Mouse (Mus musculus) heart, postnatal 0 days (tissue): ENCODE results near the gene Slc25a12. TPM values are rescaled to one million over a fixed set of nuclear protein-coding genes. Genes with fewer than 3 reads are reported as not detected.

Experiments used
- ATAC-seq: fragments of 200-750 bp; cut with Nextera tagmentation; 2 replicates; pipeline ENCODE4 v1.8.0; 2017; ENCODE audit warnings: low read depth, moderate number of reproducible peaks, moderate library complexity; ENCODE audit not compliant: insufficient read depth
- DNase-seq: peaks from one replicate; pipeline ENCODE4 v3.0.0-alpha.2; 2016; ENCODE audit warnings: low spot score
- H3K27ac ChIP-seq: fragments of 300-500 bp; sonication (generic); 2 replicates; pipeline ENCODE4 v1.5.1; 2014; ENCODE audit warnings: low read depth, mild to moderate bottlenecking
- H3K27me3 ChIP-seq: fragments of 300-500 bp; sonication (generic); 2 replicates; pipeline ENCODE4 v1.6.1; 2014; ENCODE audit warnings: low read length, mixed read lengths; ENCODE audit not compliant: control insufficient read depth, insufficient read depth
- H3K36me3 ChIP-seq: fragments of 300-500 bp; sonication (generic); replicated peaks from 2 replicates; pipeline ENCODE4 v1.6.1; 2014; ENCODE audit warnings: low read length, mixed read lengths; ENCODE audit not compliant: control insufficient read depth, insufficient read depth
- H3K4me1 ChIP-seq: fragments of 300-500 bp; sonication (generic); 2 replicates; pipeline ENCODE4 v1.6.1; 2014; ENCODE audit warnings: antibody characterized with exemption; ENCODE audit not compliant: control insufficient read depth, insufficient read depth
- H3K4me2 ChIP-seq: fragments of 300-500 bp; sonication (generic); 2 replicates; pipeline ENCODE4 v1.6.1; 2014; ENCODE audit warnings: low read depth, mild to moderate bottlenecking, low read length, moderate library complexity
- H3K4me3 ChIP-seq: fragments of 300-500 bp; sonication (generic); 2 replicates; pipeline ENCODE4 v1.5.1; 2014; ENCODE audit warnings: low read depth, low read length
- H3K9ac ChIP-seq: fragments of 300-500 bp; sonication (generic); replicated peaks from 2 replicates; pipeline ENCODE4 v1.6.1; 2014; ENCODE audit warnings: low read depth, low read length, mixed read lengths
- H3K9me3 ChIP-seq: fragments of 300-500 bp; sonication (generic); replicated peaks from 2 replicates; pipeline ENCODE4 v1.6.1; 2016; ENCODE audit warnings: low read length; ENCODE audit not compliant: control insufficient read depth
- CTCF ChIP-seq: IDR thresholded peaks from 2 replicates; pipeline ENCODE4 v1.5.1; 2016; ENCODE audit warnings: antibody characterized with exemption, control low read depth, low read depth
- EP300 ChIP-seq: IDR thresholded peaks from 2 replicates; pipeline ENCODE4 v1.6.1; 2016; ENCODE audit warnings: antibody characterized with exemption, low read depth
- WGBS: fragments of 180-500 bp; shearing (Covaris S2); extraction: QIAGEN DNeasy Blood & Tissue Kit; methylation state at CpG from one replicate; pipeline ENCODE4 v1.1.7; 2014; 5-methylcytosine and 5-hydroxymethylcytosine counted together
- polyA plus RNA-seq: library from polyadenylated mRNA; unstranded; fragments of >200 nt; fragmentation: Nextera tagmentation; extraction: Ambion mirVana; gene quantifications from 2 replicates; pipeline ENCODE4 v1.2.1, GENCODE M21; 2015
- total RNA-seq: library from RNA; depleted of rRNA; stranded (reverse); fragments of >200 nt; gene quantifications from 2 replicates; pipeline ENCODE4 v1.2.3, GENCODE M21; 2014; ENCODE audit warnings: low replicate concordance

Slc25a12 gene
- total and polyA plus RNA-seq, 2 experiments from 2014 or later: 155 to 159 TPM

DNA sequence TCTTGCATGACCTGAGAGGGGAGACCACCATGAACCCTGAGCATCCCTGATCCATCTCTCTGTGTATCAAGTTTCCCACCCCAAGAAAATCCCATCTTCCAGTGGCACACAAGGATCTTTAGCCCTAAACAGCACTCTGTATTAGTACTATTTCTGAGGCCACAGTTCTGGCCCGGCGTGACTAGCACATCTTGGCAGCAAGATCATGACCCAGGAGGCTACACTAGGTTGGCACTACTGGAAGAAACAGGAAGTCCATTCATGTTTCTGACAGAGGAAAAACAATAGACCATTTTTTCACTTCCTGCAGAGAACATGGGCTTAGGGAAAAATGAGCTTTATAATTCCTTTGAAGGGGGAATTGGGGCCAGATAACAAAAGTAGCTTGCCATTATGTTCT, 39.8 kb downstream of the Slc25a12 start:
- DNase-seq (no peak), ATAC-seq (no peak)
- H3K4me3 ChIP-seq: no peak overlapping the region
- no peaks in the 10 kb centered on the region for H3K4me1 ChIP-seq
- peaks cover 57% of the 10 kb centered on the region for H3K36me3 ChIP-seq
- WGBS: 74% methylated on average over 2 of the region's 2 CpGs
- TF ChIP-seq EP300 (no peak), CTCF (no peak)
- no peaks in the 10 kb centered on the region for H3K27me3 ChIP-seq
- H3K9ac ChIP-seq: no peak overlapping the region
- no peak overlapping the region for H3K4me2 ChIP-seq
- H3K27ac ChIP-seq: no peak overlapping the region
- H3K9me3 ChIP-seq: no peaks in the 10 kb centered on the region

DNA sequence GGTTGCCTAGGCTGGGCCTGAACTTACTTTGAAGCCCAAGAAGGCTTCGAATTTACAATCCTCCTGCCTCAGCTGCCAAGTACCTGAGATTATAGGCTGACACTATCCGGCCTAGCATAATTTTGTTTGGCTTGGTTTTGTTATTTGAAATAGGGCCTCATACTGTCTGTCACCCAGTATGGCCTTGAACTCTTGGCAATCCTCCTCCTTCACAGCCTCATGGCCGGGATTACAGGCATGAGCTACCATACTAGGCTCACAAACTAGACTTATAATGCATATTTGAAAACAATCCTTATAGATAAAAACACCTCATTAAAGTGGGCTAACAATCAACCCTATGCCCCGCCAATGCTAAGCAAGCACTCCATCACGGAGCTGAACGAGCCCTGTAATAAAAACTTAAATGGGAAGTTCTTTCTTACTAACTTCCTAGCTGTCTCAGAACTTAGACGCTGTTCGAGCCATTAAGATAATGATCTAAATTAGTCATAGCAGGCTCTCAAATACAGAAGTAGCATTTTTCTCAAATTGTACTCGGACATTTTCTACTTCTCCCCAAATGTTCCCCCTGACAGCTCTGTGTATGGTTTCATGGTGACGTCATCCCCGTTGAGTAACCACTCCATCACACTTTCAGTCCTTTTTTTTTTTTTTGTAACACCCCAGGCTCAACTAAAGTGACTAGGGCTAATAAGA, 40.6 kb downstream of the Slc25a12 start:
- Histone ChIP-seq H3K4me1 (no peaks in the 10 kb centered on the region), H3K4me2 (no peak overlapping the region), H3K27ac (no peak overlapping the region), H3K4me3 (no peak overlapping the region), H3K9me3 (no peaks in the 10 kb centered on the region), H3K27me3 (no peaks in the 10 kb centered on the region), H3K36me3 (peaks cover 58% of the 10 kb centered on the region), H3K9ac (no peak overlapping the region)
- TF ChIP-seq EP300: no peak
- TF ChIP-seq CTCF: no peak
- 81% methylated on average over 11 of the region's 11 CpGs for WGBS
- no peak for ATAC-seq
- DNase-seq: no peak

DNA sequence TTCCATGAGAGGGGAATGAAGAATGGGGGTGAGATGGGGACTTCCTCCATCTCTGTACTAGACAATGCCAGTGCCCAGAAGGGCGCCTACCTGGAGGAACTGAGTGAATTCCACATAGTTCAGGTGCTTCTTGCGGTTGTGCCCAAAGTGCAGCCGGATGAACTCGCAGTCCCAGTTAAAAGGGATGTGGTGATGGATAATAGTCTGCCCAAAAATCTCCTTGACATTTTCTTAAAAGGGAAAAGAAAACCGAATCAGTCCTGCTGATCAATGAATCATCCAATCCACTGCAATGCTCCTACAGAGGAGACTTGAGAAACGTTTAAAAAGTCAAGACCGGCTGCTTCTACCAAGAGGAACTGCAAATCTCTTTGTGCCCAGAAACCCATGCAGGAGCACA, 43.7 kb downstream of the Slc25a12 start:
- Histone ChIP-seq H3K9ac (no peak overlapping the region), H3K36me3 (peaks cover 48% of the 10 kb centered on the region), H3K4me3 (no peak overlapping the region), H3K27me3 (no peaks in the 10 kb centered on the region), H3K9me3 (no peaks in the 10 kb centered on the region), H3K4me1 (no peaks in the 10 kb centered on the region), H3K27ac (no peak overlapping the region), H3K4me2 (no peak overlapping the region)
- ATAC-seq (no peak), DNase-seq (no peak)
- 91% methylated on average over 7 of the region's 7 CpGs for WGBS
- TF ChIP-seq EP300: no peak
- TF ChIP-seq CTCF: no peak

DNA sequence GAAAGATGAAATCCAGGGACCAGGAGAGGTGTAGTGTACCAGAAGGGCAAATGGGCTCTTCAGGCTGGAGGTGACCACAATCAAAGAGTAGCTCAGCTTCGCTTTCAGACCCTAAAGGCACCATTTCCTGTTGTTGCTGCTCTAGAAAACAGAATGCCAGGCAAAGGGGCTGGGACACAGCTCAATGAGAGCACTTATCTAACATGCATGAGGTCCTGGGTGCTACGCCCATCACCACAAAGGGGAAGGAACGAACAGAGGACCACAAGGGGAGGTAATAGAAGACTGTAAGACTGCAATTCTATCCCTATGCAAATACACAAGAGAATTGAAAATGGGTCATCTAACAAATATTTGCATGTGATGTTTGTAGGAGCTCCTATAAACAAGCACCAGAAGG, 46.1 kb downstream of the Slc25a12 start:
- DNase-seq (no peak), ATAC-seq (no peak)
- no peaks in the 10 kb centered on the region for H3K9me3 ChIP-seq
- TF ChIP-seq EP300 (no peak), CTCF (no peak)
- H3K4me3 ChIP-seq: no peak overlapping the region
- no peak overlapping the region for H3K9ac ChIP-seq
- H3K27ac ChIP-seq: no peak overlapping the region
- H3K27me3 ChIP-seq: no peaks in the 10 kb centered on the region
- no peaks in the 10 kb centered on the region for H3K4me1 ChIP-seq
- 89% methylated on average over 3 of the region's 3 CpGs for WGBS
- peaks cover 58% of the 10 kb centered on the region for H3K36me3 ChIP-seq
- no peak overlapping the region for H3K4me2 ChIP-seq

DNA sequence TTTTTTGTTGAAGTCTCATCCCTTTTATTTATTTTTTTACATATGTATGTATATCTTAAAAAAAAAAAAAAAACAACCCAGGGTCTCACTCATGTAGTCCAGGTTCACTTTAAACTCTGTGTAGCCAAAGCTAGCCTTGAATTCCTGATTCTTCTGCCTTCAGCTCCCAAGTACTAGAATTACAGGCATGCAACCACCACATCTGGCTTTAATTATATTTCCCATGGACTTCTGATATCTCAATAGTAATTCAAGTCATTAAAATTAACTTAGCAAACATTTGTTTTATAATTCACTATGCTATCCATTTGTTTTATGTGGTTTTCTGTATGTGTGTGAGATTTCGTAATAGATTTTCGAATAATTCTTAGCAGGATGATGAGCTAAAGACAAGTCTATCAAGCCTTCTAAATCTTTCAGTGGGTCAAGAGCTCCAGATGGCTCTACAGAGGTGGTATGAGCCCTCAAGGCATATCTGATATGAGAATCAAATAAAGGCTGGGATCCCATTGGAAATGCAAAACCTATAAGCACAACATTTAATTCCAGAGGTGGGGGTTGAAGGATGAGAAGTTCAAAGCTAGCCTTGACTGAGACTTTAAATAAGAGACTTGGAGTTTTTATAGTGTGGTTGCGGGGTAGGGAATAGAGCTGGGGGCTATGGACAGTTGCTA, 51.3 kb downstream of the Slc25a12 start:
- H3K9ac ChIP-seq: no peak overlapping the region
- H3K9me3 ChIP-seq: no peaks in the 10 kb centered on the region
- DNase-seq (no peak), ATAC-seq (no peak)
- no peak overlapping the region for H3K27ac ChIP-seq
- no peaks in the 10 kb centered on the region for H3K27me3 ChIP-seq
- peaks cover 75% of the 10 kb centered on the region for H3K36me3 ChIP-seq
- H3K4me1 ChIP-seq: no peaks in the 10 kb centered on the region
- H3K4me3 ChIP-seq: no peak overlapping the region
- WGBS: 94% methylated on average over 3 of the region's 3 CpGs
- no peak overlapping the region for H3K4me2 ChIP-seq
- TF ChIP-seq EP300 (no peak), CTCF (no peak)
